Mouse (Mus musculus): ENCODE measurements around the gene Vpreb2.
"Not testable (repeated sequence)": the region's sequence is repeated elsewhere in the genome, so short reads cannot be mapped to it uniquely, and the experiment has no call there.

GRCm38 (mm10) chr16:18016482-18016881, 36.3 kb downstream of the Vpreb2 start:
- TF ChIP-seq GATA1 (IDR thresholded peaks at IDR 0.05; ENCODE audit: borderline replicate concordance, low read length); CTCF (IDR thresholded peaks at IDR 0.05; ENCODE audit: low read depth, low read length); POLR2AphosphoS5 (IDR thresholded peaks at IDR 0.05; ENCODE audit: insufficient replicate concordance, low read depth, low read length): not testable (repeated sequence)

All from G1E (cell line).